Comparison of ENCODE assay signal across 27 mouse cellular contexts in the genomic region with DNA sequence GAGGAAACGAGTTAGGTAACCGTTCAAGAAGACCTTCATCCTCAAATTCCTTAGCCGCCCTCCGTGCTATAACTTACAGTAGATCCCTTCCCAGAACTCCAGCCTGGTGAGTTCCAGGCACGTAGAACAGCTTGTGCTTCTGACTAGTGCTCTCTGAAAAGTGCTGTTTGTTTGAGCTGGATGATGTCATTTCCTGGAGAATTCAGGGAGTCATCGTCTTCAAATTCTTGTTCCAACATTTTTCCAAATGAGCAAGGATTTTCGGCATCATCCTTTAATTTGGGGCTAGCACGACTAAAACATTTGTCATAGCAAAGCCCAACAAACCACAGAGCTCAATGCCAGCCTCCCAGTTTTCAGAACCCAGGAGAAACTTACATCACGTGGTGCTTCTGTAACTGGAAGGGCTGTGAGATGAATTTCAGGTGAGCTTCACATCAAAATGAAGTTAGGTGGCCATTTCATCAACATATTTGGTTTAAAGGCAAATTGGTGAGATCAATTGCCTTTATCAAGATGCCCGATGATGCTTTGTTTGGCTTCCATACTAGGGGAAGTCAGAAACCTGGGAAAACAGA.
DNase-seq lines count a peak whose midpoint lies in the region; TF ChIP-seq lines count a peak whose summit lies in the region.
"Had no signal": no experiment of that assay in that cellular context is flagged by ENCODE, and none has a peak within 500 bp of the region (broad histone marks: within the 10 kb centered on the region; RNA-seq: fewer than 3 reads in every experiment).

No protein-coding gene starts in this region.

- no peaks in the 10 kb centered on the region for H3K79me2 ChIP-seq in CH12.LX (replicated peaks; ENCODE audit: control insufficient read depth, extremely low read depth, insufficient read depth, poor library complexity, severe bottlenecking)

- peak; percentile 9 for DNase-seq in heart, adult 8-10 months (ENCODE audit: low spot score)
- DNase-seq in heart, adult 11 months: no peak
- peak; percentile 16 to 42 for DNase-seq in right cerebral cortex, adult 2 months (ENCODE audit: low spot score in 2 of 2)
- no peak for DNase-seq in right cerebral cortex, postnatal 4 days
- DNase-seq in CH12.LX (ENCODE audit: extremely low read depth): no peak
- DNase-seq in lung, postnatal 10 days: no peak
- no peak for DNase-seq in urinary bladder, postnatal 10 days (ENCODE audit: low spot score)
- DNase-seq: adrenal gland, adult 8-10 months; cerebellum, adult 8-10 months; cerebellum, postnatal 25 days; gastrocnemius, postnatal 25 days; heart, adult 18-20 months; heart, postnatal 4 days; kidney, adult 11 months; kidney, postnatal 14 days; lung, embryonic 14.5 days; lung, postnatal 36 days had no signal

- H3K27me3 ChIP-seq in CH12.LX (replicated peaks): no peaks in the 10 kb centered on the region
- H3K27me3 ChIP-seq: embryonic facial prominence, embryonic 13.5 days; heart, embryonic 12.5 days; limb, embryonic 12.5 days; liver, embryonic 15.5 days; neural tube, embryonic 12.5 days had no signal

- H3K27ac ChIP-seq in CH12.LX (ENCODE audit: insufficient read depth, low read depth): no peak overlapping the region
- H3K27ac ChIP-seq in olfactory bulb, adult 2 months (ENCODE audit: insufficient read depth, low read depth, low read length): peak overlapping the region; percentile 72; the same call in 1 of the 2 replicates
- H3K27ac ChIP-seq: embryonic facial prominence, embryonic 13.5 days; forebrain, embryonic 10.5 days; hindbrain, embryonic 14.5 days; limb, embryonic 12.5 days; liver, embryonic 15.5 days; neural tube, embryonic 12.5 days had no signal

- no peak for TF ChIP-seq RAD21 in CH12.LX (IDR thresholded peaks at IDR 0.05; ENCODE audit: low read depth, low read length)

- 57% methylated on average over 10 of the region's 10 CpGs for WGBS in olfactory bulb, adult 2 months

- H3K4me1 ChIP-seq in CH12.LX (ENCODE audit: control insufficient read depth in 1 of 2, insufficient read depth in 2 of 2): peaks cover 0 to 4% of the 10 kb centered on the region in 2 experiments; a peak in 1 of 4 replicates
- peaks cover 4% of the 10 kb centered on the region; the same call in 1 of the 2 replicates for H3K4me1 ChIP-seq in olfactory bulb, adult 2 months (ENCODE audit: control insufficient read depth, insufficient read depth, low read length)
- H3K4me1 ChIP-seq: embryonic facial prominence, embryonic 13.5 days; forebrain, embryonic 10.5 days; heart, embryonic 12.5 days; limb, embryonic 12.5 days; liver, embryonic 15.5 days; neural tube, embryonic 12.5 days had no signal

- no peak overlapping the region for H3K9ac ChIP-seq in CH12.LX (ENCODE audit: insufficient read depth, low read depth)
- H3K9ac ChIP-seq: embryonic facial prominence, embryonic 13.5 days; forebrain, postnatal 0 days; heart, embryonic 12.5 days; hindbrain, embryonic 14.5 days; limb, embryonic 12.5 days; liver, embryonic 15.5 days; lung, embryonic 14.5 days; neural tube, embryonic 12.5 days had no signal

- TF ChIP-seq EP300 in CH12.LX (IDR thresholded peaks at IDR 0.05; ENCODE audit: low read length): no peak

- peak overlapping the region; percentile 12; the same call in 1 of the 2 replicates for H3K4me2 ChIP-seq in CH12.LX (ENCODE audit: insufficient read depth, low read depth, poor library complexity, severe bottlenecking)
- H3K4me2 ChIP-seq: embryonic facial prominence, embryonic 13.5 days; heart, embryonic 12.5 days; hindbrain, embryonic 14.5 days; limb, embryonic 12.5 days; liver, embryonic 15.5 days; lung, embryonic 14.5 days; midbrain, embryonic 11.5 days; neural tube, embryonic 12.5 days had no signal

- no peak for TF ChIP-seq CTCF in CH12.LX (conservative IDR thresholded peaks at IDR 0.05 in 1 of 2, IDR thresholded peaks at IDR 0.05 in 1 of 2; ENCODE audit: low read depth in 2 of 2, low read length in 2 of 2)
- TF ChIP-seq CTCF in olfactory bulb, adult 2 months (IDR thresholded peaks at IDR 0.05; ENCODE audit: insufficient read depth, low read depth, low read length): no peak

- dilution Hi-C loops in CH12.LX (cut with MboI; ENCODE audit: extremely low pct_ligation_motif_present, extremely low pct_unique_long_range_greater_than_20kb, low sequenced_read_pairs): no loop called here

- no peaks in the 10 kb centered on the region for H3K9me3 ChIP-seq in CH12.LX (replicated peaks; ENCODE audit: low read length)
- H3K9me3 ChIP-seq: embryonic facial prominence, embryonic 13.5 days; forebrain, embryonic 10.5 days; heart, embryonic 12.5 days; limb, embryonic 12.5 days; liver, embryonic 15.5 days; neural tube, embryonic 12.5 days had no signal

- H3K36me3 ChIP-seq in CH12.LX (replicated peaks in 1 of 2; ENCODE audit: control insufficient read depth in 1 of 2, insufficient read depth in 1 of 2, low read length in 1 of 2): no peaks in the 10 kb centered on the region
- H3K36me3 ChIP-seq: embryonic facial prominence, embryonic 13.5 days; forebrain, embryonic 10.5 days; heart, embryonic 12.5 days; limb, embryonic 12.5 days; liver, embryonic 15.5 days; neural tube, embryonic 12.5 days had no signal

- no peak for TF ChIP-seq POLR2A in CH12.LX (IDR thresholded peaks at IDR 0.05; ENCODE audit: low read depth, low read length)
- TF ChIP-seq POLR2A in olfactory bulb, adult 2 months (IDR thresholded peaks at IDR 0.05; ENCODE audit: insufficient read depth, low read depth, low read length): no peak

- in situ Hi-C loops in CH12.LX (cut with MboI; ENCODE audit: low pct_ligation_motif_present, low pct_unique_long_range_greater_than_20kb, low sequenced_read_pairs): no loop called here

- H3K4me3 ChIP-seq in CH12.LX (replicated peaks in 1 of 3; ENCODE audit: low read depth in 2 of 3, low read length in 2 of 3, poor library complexity in 1 of 3): no peak overlapping the region
- H3K4me3 ChIP-seq in olfactory bulb, adult 2 months (ENCODE audit: insufficient read depth, low read depth, low read length): no peak overlapping the region
- H3K4me3 ChIP-seq: embryonic facial prominence, embryonic 13.5 days; forebrain, embryonic 10.5 days; heart, embryonic 12.5 days; limb, embryonic 12.5 days; liver, embryonic 15.5 days; neural tube, embryonic 12.5 days had no signal

TF ChIP-seq in CH12.LX, 34 proteins besides CTCF, POLR2A, EP300 and RAD21:
- TF ChIP-seq MAZ (IDR thresholded peaks at IDR 0.05; ENCODE audit: low read depth, low read length): no peak
- TF ChIP-seq MAFK (IDR thresholded peaks at IDR 0.05; ENCODE audit: insufficient replicate concordance, low read length): no peak
- no peak for TF ChIP-seq UBTF (IDR thresholded peaks at IDR 0.05; ENCODE audit: low read depth, low read length)
- no peak for TF ChIP-seq MEF2A (IDR thresholded peaks at IDR 0.05; ENCODE audit: borderline replicate concordance, low read depth, low read length)
- no peak for TF ChIP-seq IRF4 (IDR thresholded peaks at IDR 0.05; ENCODE audit: low read depth, low read length)
- no peak for TF ChIP-seq TBP (conservative IDR thresholded peaks at IDR 0.05; ENCODE audit: low read depth, low read length)
- no peak for TF ChIP-seq RCOR1 (conservative IDR thresholded peaks at IDR 0.05; ENCODE audit: low read depth, low read length)
- TF ChIP-seq HCFC1 (IDR thresholded peaks at IDR 0.05; ENCODE audit: low read depth, low read length): no peak
- no peak for TF ChIP-seq NRF1 (IDR thresholded peaks at IDR 0.05; ENCODE audit: low read depth, low read length)
- no peak for TF ChIP-seq PAX5 (IDR thresholded peaks at IDR 0.05; ENCODE audit: low read length)
- TF ChIP-seq KAT2A (IDR thresholded peaks at IDR 0.05; ENCODE audit: insufficient replicate concordance, low read length): no peak
- no peak for TF ChIP-seq ZKSCAN1 (IDR thresholded peaks at IDR 0.05; ENCODE audit: borderline replicate concordance, low read depth, low read length)
- no peak for TF ChIP-seq MAX (IDR thresholded peaks at IDR 0.05; ENCODE audit: low read length)
- TF ChIP-seq GABPA (IDR thresholded peaks at IDR 0.05; ENCODE audit: insufficient replicate concordance, low read depth, low read length): no peak
- TF ChIP-seq SIN3A (IDR thresholded peaks at IDR 0.05; ENCODE audit: low read length): no peak

Comparison
In these comparisons a context has a peak if more than half of its experiments do, and no peak if none do; other contexts are left out.
1. DNase-seq: peak in heart, adult 8-10 months (single experiment) and right cerebral cortex, adult 2 months (2 of 2); none in heart, adult 11 months (single experiment), right cerebral cortex, postnatal 4 days (single experiment), CH12.LX (single experiment), lung, postnatal 10 days (single experiment) and urinary bladder, postnatal 10 days (single experiment).